Mouse (Mus musculus) megakaryocyte progenitor cell, adult 5-6 weeks (primary cell): ENCODE measurements at regions not wholly inside any gene's neighbourhood (a gene's known extent, or its start where the extent isn't known, plus 50 kb on each side); places are given as distances from the start of the nearest gene placed in this dataset.
A peak's percentile ranks its signal among the peaks of the same experiment; 100 is the strongest.

ENCODE experiments used
- ATAC-seq: replicated peaks from 2 replicates; pipeline ENCODE4 v1.8.0; 2016; ENCODE audit warnings: mild to moderate bottlenecking, moderate TSS enrichment, inconsistent platforms; ENCODE audit not compliant: poor library complexity

DNA sequence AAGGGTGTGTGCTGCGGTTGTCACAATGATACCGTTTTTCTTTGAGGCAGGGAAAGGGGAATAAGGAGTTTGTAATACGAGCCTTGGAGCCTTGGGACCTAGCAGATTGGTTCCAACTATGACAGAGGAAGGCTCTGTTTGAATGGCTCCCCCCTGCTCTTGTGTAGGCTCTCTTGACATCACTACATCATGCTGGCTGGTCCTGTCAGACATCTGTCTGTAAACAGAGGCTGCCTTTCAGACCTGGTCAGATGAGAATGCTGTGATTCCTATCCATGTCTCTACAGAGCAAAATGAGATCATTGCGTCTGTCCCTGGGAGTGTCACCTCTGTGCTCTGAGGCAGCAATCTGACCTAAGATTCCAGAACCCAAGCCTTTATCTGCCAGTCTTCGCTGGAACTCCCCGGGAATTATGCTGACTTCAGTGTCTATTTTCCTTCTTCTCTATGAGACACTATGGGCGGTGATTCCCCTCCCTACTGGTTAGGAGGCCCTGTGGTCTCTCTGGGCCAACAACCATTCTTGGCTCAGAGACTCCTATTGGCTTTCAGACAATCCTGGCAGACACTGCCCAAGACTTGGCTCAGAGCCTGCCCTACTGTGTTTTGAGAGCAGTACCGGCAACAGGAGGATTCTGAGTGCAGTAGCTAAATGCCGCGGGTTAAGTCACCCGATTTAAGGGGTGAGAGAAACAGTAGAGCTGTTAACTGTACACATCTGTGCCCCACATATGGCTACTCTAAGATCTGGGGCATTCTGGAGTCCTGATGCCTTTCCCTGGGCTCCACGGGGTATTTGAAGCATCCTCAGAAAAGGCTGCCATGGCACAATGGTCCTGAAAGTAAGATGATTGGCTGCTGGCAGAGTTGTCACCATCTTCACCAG lies 94.8 kb upstream of the Nckap5 start:
- ATAC-seq = no peak

DNA sequence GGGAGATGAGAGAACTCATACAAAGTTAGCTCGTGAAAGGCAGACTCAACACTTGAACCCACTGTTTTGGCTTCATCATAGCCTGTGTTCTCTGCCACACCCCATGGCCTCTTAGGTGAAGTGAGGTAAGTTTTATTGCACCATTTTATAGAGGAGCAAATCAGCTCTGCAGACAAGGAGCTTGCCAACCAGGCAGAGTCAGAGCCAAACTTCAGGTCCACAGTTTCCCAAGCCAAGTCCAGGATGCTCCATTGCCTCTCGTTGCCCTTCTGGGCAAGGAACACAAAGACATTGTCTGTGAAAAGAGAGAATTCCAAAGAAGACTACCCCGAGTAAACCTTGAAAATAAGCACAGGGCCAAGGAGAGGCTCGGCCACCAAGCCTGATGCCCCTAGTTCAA lies 93.4 kb upstream of the Nckap5 start:
- no peak for ATAC-seq

DNA sequence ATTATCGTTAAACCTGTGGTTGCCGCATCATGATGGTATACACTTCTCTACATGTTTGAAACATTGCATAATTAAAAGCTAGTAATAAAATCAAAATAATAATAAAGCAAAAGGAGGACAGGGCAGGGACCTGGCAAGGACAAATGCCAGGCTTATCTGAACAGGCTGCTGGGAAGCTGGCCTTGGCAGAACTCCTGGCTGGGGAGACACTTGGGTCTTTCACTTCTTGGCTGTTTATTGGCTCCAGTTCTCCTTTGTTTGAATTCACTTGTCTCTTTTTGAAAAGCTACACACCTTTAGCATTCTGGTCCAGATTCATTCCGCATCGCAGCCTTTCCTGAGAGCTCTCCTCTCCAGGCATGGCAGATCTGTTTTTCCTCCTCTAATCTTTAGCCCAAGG lies 91.6 kb upstream of the Nckap5 start:
- no peak for ATAC-seq

DNA sequence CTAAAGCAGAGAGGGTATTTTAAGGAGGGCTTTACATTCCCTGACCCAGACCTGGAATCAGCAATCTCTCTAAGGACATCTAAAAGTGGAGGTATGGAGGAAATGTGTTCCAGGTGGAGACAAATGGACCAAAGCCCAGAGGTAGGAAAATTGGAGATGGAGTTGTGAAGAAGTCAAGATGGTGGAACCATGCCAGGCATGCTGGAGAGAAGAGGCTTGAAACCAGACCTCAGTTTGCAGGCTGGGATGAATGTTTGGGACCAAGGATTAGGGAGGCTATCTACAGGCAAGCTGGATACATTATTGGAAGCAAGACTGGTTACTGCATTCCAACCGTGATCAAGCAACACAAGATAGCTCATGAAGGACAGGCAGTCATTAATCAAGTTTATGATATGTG lies 88.3 kb upstream of the Nckap5 start:
- ATAC-seq = no peak

DNA sequence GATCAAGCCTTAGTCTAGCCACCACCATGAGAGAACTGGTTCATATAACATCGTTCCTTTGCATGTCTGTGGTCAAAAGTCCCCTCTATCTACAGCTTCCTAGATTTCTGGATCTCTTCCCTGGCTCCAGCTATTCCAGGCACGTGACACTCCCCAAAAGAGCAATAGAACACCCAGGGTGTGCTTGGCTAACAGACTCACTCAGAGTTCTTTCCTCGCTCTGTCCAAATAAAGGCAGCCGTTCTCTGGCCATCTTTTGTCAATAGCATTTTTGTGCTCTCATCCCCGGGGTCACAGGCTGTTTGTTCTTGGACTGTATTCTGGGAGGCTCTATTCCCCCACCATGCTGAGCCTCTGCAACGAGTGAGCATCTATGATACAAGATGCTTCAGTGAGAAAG lies 87.3 kb upstream of the Nckap5 start:
- ATAC-seq = no peak

DNA sequence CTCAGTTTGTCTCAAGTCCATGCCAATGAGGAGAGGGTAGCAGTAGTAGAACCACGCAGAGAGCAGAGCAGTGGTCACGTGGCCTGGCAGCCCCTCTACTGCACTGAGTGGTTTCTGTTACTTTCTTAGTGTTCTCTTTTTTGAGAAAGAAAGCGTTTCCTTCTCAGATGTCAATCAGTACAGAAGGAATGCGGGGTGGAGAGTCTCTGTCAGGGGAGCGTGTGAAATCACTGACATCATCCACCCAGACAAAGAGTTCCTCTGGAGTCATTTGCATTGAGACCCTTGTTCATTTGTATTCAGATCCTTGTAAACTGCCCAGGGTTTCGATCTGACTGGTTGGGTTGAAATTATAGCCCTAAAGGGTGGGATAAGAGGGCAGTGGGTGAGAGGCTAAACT lies 85.8 kb upstream of the Nckap5 start:
- no peak for ATAC-seq

DNA sequence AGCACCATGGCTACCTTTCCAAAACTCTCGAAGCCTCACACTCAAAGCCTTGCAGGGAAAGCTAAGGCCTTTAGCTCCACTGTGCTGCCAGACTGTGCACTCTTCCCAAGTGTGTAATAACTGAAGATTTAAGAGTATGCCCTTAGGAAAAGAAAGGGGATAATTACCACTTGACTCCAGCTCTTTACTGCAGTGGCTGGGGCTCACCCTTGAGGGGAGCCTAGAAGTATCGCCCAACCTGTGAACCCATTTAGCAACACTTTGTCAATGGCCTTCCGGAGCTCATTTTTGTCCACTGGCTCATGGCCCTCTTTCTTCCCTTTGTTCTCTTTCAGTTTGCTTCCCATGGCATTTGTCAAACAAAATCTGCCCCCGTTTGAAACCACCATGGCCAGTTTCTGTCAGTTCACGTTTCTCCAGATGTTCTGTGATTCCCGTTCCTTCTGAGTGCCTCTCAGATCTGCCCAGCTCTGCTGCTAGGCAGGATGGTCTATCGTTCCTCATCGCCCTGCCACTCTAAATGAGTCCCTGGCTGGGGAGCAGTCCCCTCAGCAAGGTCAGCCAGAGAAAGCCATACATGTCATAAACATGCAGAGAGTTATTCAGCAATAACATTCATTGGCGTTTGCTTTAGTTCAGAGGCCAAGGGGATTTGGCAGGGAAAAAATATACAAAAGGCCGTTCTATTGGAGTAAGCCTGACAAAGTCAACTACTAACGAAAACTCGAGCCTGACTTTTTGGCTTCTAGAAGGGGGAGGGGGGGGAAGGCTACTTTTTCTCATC lies 80.9 kb upstream of the Nckap5 start:
- no peak for ATAC-seq

DNA sequence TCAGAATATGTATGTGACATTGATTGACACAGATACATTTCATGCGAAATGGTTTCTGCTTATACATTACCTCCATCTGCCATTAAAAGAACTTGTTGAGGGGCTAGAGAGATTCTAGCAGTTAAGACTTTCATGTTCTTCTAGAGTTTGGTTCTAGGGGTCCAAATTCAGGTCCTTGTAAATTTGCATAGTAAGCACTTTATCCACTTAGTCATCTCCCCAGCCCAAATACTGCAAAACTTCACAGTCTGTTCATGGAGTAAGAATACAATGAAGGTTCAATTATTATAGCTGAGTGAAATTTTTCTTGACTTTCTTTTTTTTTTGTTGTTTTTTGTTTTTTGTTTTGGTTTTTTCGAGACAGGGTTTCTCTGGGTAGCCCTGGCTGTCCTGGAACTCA lies 76.8 kb upstream of the Nckap5 start:
- ATAC-seq = no peak

DNA sequence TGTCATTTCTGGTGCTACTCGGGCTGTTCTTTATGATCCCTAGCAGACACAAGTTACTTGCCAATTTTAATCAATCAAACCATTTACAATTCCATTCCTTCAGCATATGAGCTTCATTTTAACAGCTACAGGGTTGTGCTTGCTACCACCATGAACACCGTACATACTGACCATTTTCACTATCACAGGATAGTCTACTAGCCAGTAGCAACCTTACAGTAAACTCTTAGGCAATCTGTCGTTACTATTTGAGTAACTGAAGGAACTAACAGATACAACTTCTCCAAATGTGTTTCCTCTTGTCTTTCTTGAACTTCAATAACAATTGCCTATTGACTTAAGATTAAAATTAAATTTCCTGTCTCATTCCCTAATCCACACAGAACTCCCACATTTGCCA lies 67.9 kb upstream of the Nckap5 start:
- peak; percentile 69 for ATAC-seq

DNA sequence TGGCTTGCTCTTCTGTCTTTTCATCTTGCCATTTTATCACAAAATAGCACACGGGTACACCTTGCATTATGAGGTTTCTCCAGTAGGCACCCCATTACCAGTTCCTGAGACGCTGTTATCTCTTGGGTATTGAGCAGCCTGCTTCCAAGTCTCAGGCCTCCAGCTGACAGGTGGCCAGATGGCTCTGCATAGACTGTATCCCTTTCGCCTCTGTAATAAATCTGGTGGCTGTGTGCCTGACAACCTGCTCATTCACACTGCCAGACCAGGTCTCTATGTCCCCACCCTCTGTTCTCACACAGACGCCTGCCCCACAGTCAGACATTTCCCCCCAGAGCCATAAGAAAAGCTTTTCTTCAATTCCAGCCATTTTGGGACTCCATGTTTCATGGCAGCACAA lies 66.3 kb upstream of the Nckap5 start:
- no peak for ATAC-seq

DNA sequence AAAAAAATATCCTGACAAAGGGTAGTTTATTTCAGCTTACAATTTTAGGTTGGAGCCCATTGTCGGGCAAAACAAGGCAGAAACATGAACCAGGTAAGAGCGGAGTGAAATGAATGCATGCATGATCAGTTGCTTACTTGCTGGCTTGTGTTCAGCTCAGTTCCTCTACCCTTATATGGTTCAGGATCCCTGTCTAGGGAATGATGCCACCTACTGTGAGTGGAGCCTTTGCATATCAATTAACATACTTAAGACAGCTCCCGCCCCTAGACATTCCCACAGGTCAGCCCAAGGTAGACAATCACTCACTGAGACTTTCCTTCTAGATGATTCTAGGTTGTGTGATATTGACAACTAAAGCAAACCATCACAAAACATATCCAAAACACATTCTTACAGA lies 50.2 kb upstream of the Nckap5 start:
- no peak for ATAC-seq
